Mouse (Mus musculus): ENCODE data around the gene Tmem205. TPM values are rescaled to one million over a fixed set of nuclear protein-coding genes. Genes with fewer than 3 reads are reported as not detected.

Gene Tmem205
- polyA plus RNA-seq, 1 experiment: 204 TPM

DNA sequence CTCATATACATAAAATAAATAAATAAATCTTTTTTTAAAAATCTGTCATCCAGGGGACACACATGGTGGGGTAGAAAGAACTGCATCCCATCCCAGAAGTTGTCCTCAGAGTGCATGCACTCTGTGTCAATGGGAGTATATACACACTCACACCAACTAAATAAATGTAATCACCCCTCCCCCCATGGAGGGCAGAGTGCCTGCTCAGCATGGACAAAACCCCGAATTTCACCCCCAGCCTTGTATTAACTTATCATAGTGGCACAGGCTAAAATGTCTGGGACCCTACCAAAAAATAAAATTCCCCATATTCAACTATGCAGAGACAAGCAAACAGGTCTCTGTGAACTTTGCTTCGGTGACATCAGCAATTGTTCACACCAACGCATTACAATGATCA is 27.3 kb upstream of the Tmem205 start:
- H3K27ac ChIP-seq (replicated peaks; ENCODE audit: low read depth, low read length): no peak overlapping the region
- no peaks in the 10 kb centered on the region; the same call in 1 of the 2 replicates for H3K4me1 ChIP-seq (ENCODE audit: control insufficient read depth, insufficient read depth, insufficient read length, low read length)
- H3K4me3 ChIP-seq (ENCODE audit: insufficient read depth, low read depth, low read length): no peak overlapping the region

DNA sequence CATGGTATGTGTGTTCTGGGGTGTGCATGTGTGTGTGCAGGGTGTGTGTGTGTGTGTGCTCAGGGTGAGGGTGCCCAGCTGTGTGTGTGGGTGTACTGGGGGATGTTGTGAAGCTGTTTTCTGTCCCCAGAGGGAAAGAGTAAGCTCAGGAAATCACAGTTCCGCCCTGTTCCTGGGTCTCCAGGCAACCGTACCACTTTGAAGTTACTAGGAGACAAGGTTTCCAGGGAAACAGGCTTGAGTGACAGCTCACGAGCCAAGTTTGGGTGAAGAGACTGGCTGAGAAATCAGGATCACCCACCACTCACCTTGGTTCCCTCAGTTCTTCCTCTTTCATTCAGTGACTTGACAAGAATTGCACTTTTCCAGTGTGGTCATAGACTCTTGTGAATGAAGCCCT is 26.2 kb upstream of the Tmem205 start:
- Histone ChIP-seq H3K27ac (replicated peaks; ENCODE audit: low read depth, low read length) (no peak overlapping the region), H3K4me3 (ENCODE audit: insufficient read depth, low read depth, low read length) (no peak overlapping the region), H3K4me1 (ENCODE audit: control insufficient read depth, insufficient read depth, insufficient read length, low read length) (no peaks in the 10 kb centered on the region; the same call in 1 of the 2 replicates)

DNA sequence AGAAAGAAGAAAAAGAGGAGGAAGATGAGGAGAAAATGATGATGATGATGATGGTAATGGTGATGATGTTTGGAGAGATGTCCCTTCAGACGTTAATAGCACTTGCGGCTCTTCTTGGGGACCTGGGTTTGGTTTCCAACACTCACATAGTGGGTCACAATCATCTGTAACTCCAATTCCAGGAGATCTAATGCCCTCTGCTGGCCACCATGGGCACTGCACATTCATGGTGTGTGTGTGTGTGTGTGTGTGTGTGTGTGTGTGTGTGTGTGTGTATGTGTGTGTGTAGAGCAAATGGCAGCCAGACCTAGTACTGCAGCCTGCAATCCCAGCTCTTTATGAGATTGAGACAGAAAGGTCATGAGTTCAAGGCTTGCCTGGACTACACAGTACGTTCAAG is 24.6 kb upstream of the Tmem205 start:
- Histone ChIP-seq H3K4me3 (ENCODE audit: insufficient read depth, low read depth, low read length) (no peak overlapping the region), H3K4me1 (ENCODE audit: control insufficient read depth, insufficient read depth, insufficient read length, low read length) (no peaks in the 10 kb centered on the region), H3K27ac (replicated peaks; ENCODE audit: low read depth, low read length) (no peak overlapping the region)

DNA sequence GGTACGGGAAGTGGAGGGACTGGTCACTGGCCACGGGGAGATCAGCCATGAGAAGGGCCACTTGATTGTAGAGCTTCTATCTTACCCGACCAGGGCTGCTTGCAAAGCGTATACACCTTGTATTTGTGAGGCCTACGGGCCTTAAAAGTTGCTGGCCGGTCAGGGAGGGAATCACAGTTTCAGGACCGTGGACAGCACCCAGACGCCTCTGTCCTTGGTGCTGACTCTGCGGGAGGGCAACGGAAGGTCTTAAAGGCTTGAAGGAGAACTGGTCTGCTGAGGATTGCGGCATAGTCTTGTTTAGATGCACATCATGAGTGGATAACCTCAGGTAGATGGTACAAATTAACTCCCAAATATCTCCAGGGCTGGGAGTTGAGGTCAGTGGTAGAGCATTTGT is 23.0 kb upstream of the Tmem205 start:
- Histone ChIP-seq H3K27ac (replicated peaks; ENCODE audit: low read depth, low read length) (no peak overlapping the region), H3K4me1 (ENCODE audit: control insufficient read depth, insufficient read depth, insufficient read length, low read length) (no peaks in the 10 kb centered on the region), H3K4me3 (ENCODE audit: insufficient read depth, low read depth, low read length) (no peak overlapping the region)

DNA sequence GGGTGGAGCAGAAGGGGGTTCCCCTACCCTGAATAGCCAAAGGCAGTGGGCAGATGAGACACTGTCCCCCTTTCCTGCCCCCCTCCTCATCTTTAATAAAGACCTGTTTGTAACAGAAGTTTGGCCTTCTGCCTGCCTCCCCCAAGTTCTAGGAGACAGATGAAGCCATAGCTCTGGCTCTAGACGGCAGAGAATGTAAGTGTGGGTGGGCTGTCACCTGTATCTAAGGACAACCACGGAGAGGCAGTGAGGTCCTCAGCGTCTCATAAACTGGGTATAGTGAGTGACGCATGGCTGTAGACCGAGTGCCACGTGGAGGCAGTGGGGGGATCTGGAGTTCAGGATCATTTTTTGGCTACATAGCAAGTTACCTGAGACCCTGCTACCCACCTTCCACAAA is 21.4 kb upstream of the Tmem205 start:
- no peak overlapping the region for H3K27ac ChIP-seq (replicated peaks; ENCODE audit: low read depth, low read length)

DNA sequence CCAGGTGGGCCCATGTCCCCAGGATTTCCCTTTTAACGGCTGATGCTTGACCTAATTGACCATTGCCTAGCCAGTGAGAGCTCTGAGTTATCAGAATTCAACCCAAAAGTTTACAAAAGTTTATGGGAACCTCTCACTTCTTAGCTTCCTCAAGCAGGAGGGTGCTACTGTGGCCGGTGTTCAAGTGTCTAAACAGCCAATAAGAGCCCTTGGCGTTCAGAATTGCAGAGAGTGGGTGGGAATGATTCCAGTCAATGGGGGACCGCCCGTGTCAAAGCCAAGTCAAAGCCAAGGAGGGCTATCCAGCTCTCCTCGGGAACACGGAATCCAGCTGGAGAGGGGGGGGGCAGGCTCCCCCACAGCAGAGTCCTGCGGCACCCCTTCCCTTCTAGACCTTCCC is 20.8 kb upstream of the Tmem205 start:
- Histone ChIP-seq H3K4me3 (ENCODE audit: insufficient read depth, low read depth, low read length) (no peak overlapping the region), H3K27ac (replicated peaks; ENCODE audit: low read depth, low read length) (no peak overlapping the region), H3K4me1 (ENCODE audit: control insufficient read depth, insufficient read depth, insufficient read length, low read length) (no peaks in the 10 kb centered on the region)

More for the DNA sequence above, 21.4 kb upstream of the Tmem205 start:
- Histone ChIP-seq H3K4me3 (ENCODE audit: insufficient read depth, low read depth, low read length) (no peak overlapping the region), H3K4me1 (ENCODE audit: control insufficient read depth, insufficient read depth, insufficient read length, low read length) (no peaks in the 10 kb centered on the region)

DNA sequence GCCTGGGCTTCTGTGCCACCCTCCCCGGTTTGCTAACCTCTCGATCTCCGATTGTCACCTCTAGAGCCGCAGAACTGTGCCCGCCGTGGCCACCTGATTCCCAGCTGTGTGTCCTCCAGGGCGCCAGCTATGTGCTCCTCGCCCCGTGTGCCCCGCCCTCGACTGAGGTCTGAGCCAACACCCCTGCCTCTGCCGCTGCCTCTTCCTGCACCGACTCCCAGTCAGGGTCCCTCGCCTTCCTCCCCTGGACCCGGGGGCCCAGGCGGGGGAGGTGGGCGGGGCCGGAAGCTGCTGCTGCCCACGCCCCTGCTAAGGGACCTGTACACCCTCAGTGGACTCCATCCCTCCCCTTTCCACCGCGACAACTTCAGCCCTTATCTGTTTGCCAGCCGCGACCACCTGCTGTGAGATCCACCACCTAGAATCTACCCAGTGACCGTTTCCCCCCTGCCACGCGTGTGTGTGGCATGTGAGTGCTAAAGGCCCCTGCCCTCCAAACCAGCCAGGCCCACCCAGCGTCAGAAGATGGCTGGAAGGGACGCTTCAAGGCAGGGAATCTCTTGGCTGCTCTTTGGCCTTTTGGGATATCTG is 20.3 kb upstream of the Tmem205 start:
- no peak overlapping the region for H3K4me3 ChIP-seq (ENCODE audit: insufficient read depth, low read depth, low read length)
- H3K4me1 ChIP-seq (ENCODE audit: control insufficient read depth, insufficient read depth, insufficient read length, low read length): no peaks in the 10 kb centered on the region
- no peak overlapping the region for H3K27ac ChIP-seq (replicated peaks; ENCODE audit: low read depth, low read length)

DNA sequence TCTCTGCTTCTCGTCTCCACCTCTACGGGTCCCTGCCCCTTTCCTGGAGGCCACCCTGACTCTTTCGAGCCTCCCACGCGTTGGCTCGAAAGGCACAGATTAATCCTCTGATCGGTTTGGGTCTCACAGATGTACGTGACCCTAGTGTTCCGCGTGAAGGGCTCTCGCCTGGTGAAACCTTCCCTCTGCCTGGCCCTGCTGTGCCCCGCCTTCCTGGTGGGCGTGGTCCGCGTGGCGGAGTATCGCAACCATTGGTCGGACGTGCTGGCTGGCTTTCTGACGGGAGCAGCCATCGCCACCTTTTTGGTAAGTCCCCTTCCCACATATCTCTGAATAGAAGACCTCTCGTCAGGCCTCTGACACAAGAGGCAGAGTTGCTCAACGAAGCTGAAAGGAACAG is 16.9 kb upstream of the Tmem205 start:
- Histone ChIP-seq H3K4me1 (ENCODE audit: control insufficient read depth, insufficient read depth, insufficient read length, low read length) (no peaks in the 10 kb centered on the region), H3K4me3 (ENCODE audit: insufficient read depth, low read depth, low read length) (no peak overlapping the region)

DNA sequence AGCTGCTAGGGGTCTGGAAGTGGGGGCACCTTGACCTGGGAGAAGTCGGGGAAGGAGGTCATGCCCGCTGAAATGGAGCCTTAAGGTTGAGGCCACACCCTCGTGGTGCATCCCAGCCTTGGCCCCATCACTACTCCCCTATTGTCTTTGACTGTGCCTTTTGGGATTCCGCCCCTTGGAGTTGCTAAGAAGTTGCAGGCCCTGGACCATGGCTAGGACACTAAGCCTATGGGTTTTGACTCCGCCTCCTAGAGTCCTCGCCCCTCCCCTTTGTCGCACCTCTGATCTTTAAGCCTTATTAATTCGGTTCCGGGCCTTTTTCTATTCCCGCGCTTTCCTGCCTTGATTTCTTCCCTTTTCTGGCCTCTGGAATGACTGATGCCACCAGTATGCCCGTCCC is 16.3 kb upstream of the Tmem205 start:
- no peak overlapping the region for H3K27ac ChIP-seq (replicated peaks; ENCODE audit: low read depth, low read length)
- H3K4me3 ChIP-seq (ENCODE audit: insufficient read depth, low read depth, low read length): no peak overlapping the region
- no peaks in the 10 kb centered on the region for H3K4me1 ChIP-seq (ENCODE audit: control insufficient read depth, insufficient read depth, insufficient read length, low read length)

More for the DNA sequence above, 16.9 kb upstream of the Tmem205 start:
- no peak overlapping the region for H3K27ac ChIP-seq (replicated peaks; ENCODE audit: low read depth, low read length)

DNA sequence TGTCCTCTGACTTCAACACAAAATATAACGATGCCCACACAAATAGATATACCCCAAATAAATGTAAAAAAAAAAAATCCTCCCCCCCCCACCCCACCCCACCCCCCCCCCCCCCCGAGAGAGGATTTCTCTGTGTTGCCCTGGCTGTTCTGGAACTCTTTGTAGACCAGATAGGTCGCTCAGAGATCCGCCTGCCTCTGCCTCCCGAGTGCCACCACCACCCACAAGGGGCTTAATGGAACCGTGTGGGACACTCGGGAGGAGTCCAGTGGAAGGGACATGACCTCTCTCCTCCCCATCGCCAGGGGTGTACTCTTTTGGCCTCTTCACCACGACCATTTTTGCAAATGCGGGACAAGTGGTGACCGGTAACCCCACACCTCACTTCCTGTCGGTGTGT is 15.7 kb upstream of the Tmem205 start:
- no peak overlapping the region for H3K27ac ChIP-seq (replicated peaks; ENCODE audit: low read depth, low read length)
- no peak overlapping the region for H3K4me3 ChIP-seq (ENCODE audit: insufficient read depth, low read depth, low read length)
- H3K4me1 ChIP-seq (ENCODE audit: control insufficient read depth, insufficient read depth, insufficient read length, low read length): no peaks in the 10 kb centered on the region

DNA sequence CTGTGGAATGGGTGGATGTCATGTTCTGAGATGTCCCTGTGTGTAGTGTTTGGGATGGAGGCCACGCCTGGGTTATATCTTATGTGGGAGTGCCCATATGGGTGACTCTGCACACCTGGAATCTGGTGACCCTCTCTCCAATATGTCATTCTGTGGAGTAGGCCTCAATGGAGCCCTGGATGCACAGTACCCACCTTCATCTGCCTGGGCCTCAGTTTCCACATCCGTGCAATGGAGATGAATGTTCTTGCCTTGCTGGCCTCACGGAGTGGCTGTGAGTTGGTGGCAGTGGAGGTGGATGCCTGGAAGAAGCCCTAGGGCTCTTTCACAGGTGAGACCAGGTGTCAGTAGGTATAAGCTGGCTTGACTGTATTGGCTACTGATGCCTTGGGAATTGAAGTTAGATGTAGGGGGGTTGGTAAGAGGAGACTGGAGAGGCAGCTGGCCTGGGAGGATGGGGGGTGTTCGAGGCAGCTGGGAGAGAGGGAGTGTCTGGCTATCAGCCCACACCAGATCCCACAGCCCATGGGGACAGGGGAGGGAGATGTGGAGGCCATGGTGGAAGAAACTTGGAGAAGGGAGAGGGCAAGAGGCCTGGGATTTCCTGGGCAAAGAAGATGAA is 11.0 kb upstream of the Tmem205 start:
- H3K4me3 ChIP-seq (ENCODE audit: insufficient read depth, low read depth, low read length): no peak overlapping the region
- 0 out of 2 replicates have a peak, but pooled peaks cover 3% of the 10 kb centered on the region for H3K4me1 ChIP-seq (ENCODE audit: control insufficient read depth, insufficient read depth, insufficient read length, low read length)
- no peak overlapping the region for H3K27ac ChIP-seq (replicated peaks; ENCODE audit: low read depth, low read length)

DNA sequence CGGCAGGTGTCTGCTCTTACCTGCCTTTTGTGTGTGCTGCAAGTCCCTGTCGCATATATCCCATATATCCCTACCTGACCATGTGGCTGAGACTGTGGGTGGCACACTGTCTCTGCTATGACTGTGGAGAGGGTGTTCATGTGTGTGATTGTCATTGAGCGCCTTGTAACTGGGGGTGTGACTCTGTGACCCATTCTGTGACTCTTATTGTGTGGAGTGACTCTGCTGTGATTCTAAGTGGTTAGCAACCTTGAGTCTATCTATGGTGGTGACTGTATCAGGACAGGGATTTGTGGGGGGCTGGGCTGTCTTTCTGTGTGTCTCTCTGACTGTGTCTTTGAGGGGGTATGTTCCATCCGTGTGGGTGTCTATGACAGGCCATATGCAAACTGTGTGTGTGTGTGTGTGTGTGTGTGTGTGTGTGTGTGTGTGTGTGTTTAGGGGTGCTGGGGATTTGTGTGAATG is 10.4 kb upstream of the Tmem205 start:
- Histone ChIP-seq H3K4me1 (ENCODE audit: control insufficient read depth, insufficient read depth, insufficient read length, low read length) (0 out of 2 replicates have a peak, but pooled peaks cover 3% of the 10 kb centered on the region), H3K4me3 (ENCODE audit: insufficient read depth, low read depth, low read length) (no peak overlapping the region), H3K27ac (replicated peaks; ENCODE audit: low read depth, low read length) (no peak overlapping the region)

DNA sequence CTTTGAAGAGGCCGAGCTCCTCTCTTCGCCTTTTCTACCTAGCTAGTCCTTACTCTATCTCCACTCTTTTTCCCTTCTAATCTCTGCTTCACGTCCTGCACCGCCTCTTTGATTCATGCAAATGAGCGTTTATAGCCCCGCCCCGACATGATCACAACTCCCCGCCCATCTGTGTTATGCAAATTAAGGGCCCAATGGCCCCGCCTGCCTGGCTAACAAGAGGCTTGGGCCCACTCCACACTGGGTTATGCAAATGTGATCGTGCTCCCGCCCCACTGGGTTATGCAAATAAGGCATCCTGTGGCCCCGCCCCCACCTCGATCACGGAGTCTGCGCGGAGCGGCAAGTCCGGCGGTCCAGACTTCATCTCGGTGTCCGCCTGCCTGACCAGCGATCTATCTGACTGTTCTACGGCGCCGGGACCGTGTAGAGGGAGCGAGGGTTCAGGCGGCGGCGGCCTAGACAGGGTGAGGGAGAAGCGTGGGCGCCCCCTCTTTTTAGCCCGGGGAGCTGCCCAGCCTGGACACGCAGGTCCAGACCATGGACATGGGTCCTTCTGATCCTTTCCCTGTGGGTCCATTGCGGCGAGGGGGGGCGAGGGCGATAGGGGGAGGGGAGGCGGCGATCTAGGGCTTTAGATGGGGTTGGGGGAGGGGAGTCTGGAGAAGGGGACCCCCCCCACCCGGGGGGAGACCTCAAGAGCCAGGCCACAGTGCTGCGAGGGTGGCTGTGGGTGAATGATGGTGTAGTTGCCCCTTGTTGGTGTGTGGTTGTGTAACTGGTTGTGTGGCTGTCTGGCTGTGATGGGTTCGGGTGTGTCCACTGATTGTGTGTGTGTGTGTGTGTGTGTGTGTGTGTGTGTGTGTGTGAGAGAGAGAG is 9.6 kb upstream of the Tmem205 start, which contains the start of gene Plppr2:
Gene Plppr2, plus strand, starts transcription at position 342 of the 879 bp plus-strand sequence.
- Histone ChIP-seq H3K4me1 (ENCODE audit: control insufficient read depth, insufficient read depth, insufficient read length, low read length) (0 out of 2 replicates have a peak, but pooled peaks cover 3% of the 10 kb centered on the region), H3K4me3 (ENCODE audit: insufficient read depth, low read depth, low read length) (peak within 1 kb of the TSS; percentile 69), H3K27ac (replicated peaks; ENCODE audit: low read depth, low read length) (no peak within 1 kb of the TSS)

DNA sequence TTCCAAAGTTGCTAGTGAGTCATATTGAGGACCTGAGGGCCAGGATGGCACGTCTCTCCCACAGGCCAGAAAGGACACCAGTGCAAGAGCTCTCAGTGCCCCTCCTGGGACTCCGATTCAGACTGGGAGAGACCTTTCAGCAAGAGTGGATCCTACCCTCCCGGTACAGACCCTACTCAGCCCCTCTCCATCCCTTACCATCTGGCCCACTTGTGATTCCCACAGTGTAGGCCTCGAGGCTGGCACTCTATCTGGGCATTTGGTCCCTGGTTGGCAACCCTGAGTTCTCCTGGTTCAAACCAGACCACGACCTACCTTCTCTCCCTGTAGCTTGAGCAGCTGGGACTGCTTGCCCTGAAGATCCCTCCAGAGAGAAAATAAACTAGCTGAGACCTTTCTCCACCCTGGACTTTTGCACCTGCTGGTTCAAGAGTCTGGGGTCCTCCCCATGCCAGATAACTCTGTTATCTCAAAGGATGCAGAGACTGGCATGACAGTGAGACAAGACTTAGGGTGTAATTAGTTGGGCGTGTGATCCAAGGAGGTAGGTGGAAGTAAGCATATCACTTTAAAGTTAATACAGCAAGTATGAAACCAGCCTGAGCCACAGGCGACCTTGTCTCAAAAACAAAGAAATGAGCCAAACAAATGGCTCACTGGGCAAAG is 8.2 kb upstream of the Tmem205 start:
- no peak overlapping the region for H3K4me3 ChIP-seq (ENCODE audit: insufficient read depth, low read depth, low read length)
- no peak overlapping the region for H3K27ac ChIP-seq (replicated peaks; ENCODE audit: low read depth, low read length)

DNA sequence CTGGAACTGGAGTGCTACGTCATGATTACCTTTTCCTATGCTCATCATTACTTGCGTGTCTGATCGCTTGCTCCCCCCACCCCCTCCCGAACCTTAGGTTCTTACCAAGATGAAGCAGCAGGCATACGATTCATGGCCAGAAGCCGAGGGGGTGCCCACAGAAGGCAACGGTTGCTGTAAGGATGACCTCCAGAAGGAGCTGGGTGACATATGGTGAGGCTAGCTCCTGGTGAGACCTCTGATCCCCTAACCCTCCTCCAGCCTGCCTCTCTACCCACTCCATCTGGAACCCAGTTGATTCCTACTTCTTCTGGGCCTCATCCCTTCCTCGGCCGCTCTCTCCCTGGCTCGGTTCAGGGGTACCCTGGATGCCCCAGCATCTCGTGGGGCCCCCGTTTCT is 6.7 kb upstream of the Tmem205 start:
- Histone ChIP-seq H3K4me3 (ENCODE audit: insufficient read depth, low read depth, low read length) (no peak overlapping the region), H3K27ac (replicated peaks; ENCODE audit: low read depth, low read length) (no peak overlapping the region), H3K4me1 (ENCODE audit: control insufficient read depth, insufficient read depth, insufficient read length, low read length) (0 out of 2 replicates have a peak, but pooled peaks cover 3% of the 10 kb centered on the region)

More for the DNA sequence above, 8.2 kb upstream of the Tmem205 start:
- H3K4me1 ChIP-seq (ENCODE audit: control insufficient read depth, insufficient read depth, insufficient read length, low read length): 0 out of 2 replicates have a peak, but pooled peaks cover 3% of the 10 kb centered on the region

Data from brown adipose tissue, adult 24 weeks (tissue).